8 mouse cellular contexts compared by ENCODE assay signal in the genomic region with DNA sequence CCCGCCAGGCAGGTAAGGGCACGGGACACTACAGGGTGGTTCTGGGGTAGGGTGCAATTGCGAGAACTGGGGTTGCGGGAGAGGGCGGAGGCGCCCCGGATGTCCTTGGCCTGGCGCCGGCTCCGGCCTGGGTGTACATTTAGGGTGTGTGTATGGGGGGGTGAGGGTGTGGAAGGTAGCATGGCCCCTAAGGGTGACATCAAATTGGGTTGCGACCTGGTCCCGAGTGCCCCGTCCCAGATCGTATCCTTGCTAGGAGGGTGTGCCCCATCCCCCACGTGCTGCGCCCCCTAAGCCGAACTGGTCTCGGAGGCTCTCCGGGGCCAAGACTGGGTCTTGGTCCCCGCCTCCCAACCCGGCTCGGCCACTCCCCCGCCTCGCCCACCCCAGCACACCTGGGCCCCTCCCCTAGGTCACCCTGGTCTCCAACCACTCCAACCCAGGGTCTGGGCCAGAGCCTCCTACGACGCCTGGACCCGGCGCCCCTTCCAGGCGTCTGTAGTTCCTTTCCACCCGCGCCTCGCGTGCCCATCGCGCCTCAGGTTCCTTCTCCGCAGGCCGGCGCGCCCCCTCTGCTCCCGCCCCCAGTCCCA. TPM values are rescaled to one million over a fixed set of nuclear protein-coding genes. Genes with fewer than 3 reads are reported as not detected.
DNase-seq lines count a peak whose midpoint lies in the region; ATAC-seq and TF ChIP-seq lines count a peak whose summit lies in the region.

No protein-coding gene starts in this region.

- H3K27ac ChIP-seq in forebrain, postnatal 0 days (ENCODE audit: low read depth, low read length) = peak overlapping the region; percentile 78
- H3K27ac ChIP-seq in limb, embryonic 14.5 days (replicated peaks; ENCODE audit: low read depth, low read length) = no peak overlapping the region
- no peak overlapping the region for H3K27ac ChIP-seq in stomach, embryonic 14.5 days (ENCODE audit: low read length)

- peak; percentile 19 for ATAC-seq in forebrain, postnatal 0 days
- 0 out of 2 replicates have a peak, but pooled peaks have one; percentile 2 for ATAC-seq in limb, embryonic 14.5 days (ENCODE audit: low FRiP score, low read depth)
- no peak for ATAC-seq in stomach, embryonic 14.5 days (ENCODE audit: insufficient number of reproducible peaks, insufficient read depth, low FRiP score, low read depth)

- WGBS in forebrain, postnatal 0 days = under 1% methylated on average over 35 of the region's 40 CpGs
- WGBS in limb, embryonic 14.5 days = 0% methylated on average over 26 of the region's 40 CpGs
- WGBS in stomach, embryonic 14.5 days = 1% methylated on average over 38 of the region's 40 CpGs

- TF ChIP-seq POLR2A in limb, embryonic 14.5 days (IDR thresholded peaks at IDR 0.05; ENCODE audit: borderline replicate concordance, extremely low read depth, insufficient read depth, insufficient read length) = no peak

- H3K36me3 ChIP-seq in forebrain, postnatal 0 days (ENCODE audit: insufficient read depth) = peaks cover 27% of the 10 kb centered on the region
- H3K36me3 ChIP-seq in limb, embryonic 14.5 days (ENCODE audit: control insufficient read depth, insufficient read depth, low read length) = no peaks in the 10 kb centered on the region
- no peaks in the 10 kb centered on the region; the same call in 1 of the 2 replicates for H3K36me3 ChIP-seq in stomach, embryonic 14.5 days (ENCODE audit: control insufficient read depth, insufficient read depth, low read length)

- no peaks in the 10 kb centered on the region for H3K4me1 ChIP-seq in forebrain, postnatal 0 days (ENCODE audit: insufficient read depth)
- H3K4me1 ChIP-seq in limb, embryonic 14.5 days (ENCODE audit: control insufficient read depth, insufficient read depth, low read length) = peaks cover 40% of the 10 kb centered on the region
- peaks cover 24% of the 10 kb centered on the region for H3K4me1 ChIP-seq in stomach, embryonic 14.5 days (ENCODE audit: control insufficient read depth, insufficient read depth, low read length)

- H3K9ac ChIP-seq in forebrain, postnatal 0 days = peak overlapping the region; percentile 77
- H3K9ac ChIP-seq in limb, embryonic 14.5 days (ENCODE audit: low read depth, low read length, severe bottlenecking) = peak overlapping the region; percentile 58
- H3K9ac ChIP-seq in stomach, embryonic 14.5 days (replicated peaks; ENCODE audit: low read depth, low read length) = peak overlapping the region; percentile 43

- H3K9me3 ChIP-seq in forebrain, postnatal 0 days (ENCODE audit: low read length) = no peaks in the 10 kb centered on the region
- H3K9me3 ChIP-seq in limb, embryonic 14.5 days (ENCODE audit: control insufficient read depth, low read length) = no peaks in the 10 kb centered on the region
- H3K9me3 ChIP-seq in stomach, embryonic 14.5 days (ENCODE audit: control insufficient read depth, low read depth, low read length) = no peaks in the 10 kb centered on the region

- peak overlapping the region; percentile 74 for H3K4me3 ChIP-seq in forebrain, postnatal 0 days (ENCODE audit: low read depth, low read length)
- peak overlapping the region; percentile 50 for H3K4me3 ChIP-seq in limb, embryonic 14.5 days (replicated peaks; ENCODE audit: low read length)
- peak overlapping the region; percentile 42 for H3K4me3 ChIP-seq in stomach, embryonic 14.5 days (ENCODE audit: low read depth, low read length)

- H3K27me3 ChIP-seq in forebrain, postnatal 0 days (ENCODE audit: insufficient read depth, low read length) = no peaks in the 10 kb centered on the region
- H3K27me3 ChIP-seq in limb, embryonic 14.5 days (ENCODE audit: control insufficient read depth, insufficient read depth, low read length) = peaks cover 4% of the 10 kb centered on the region
- no peaks in the 10 kb centered on the region for H3K27me3 ChIP-seq in stomach, embryonic 14.5 days (ENCODE audit: control insufficient read depth, insufficient read depth, low read length)

- H3K4me2 ChIP-seq in forebrain, postnatal 0 days (ENCODE audit: low read depth) = peak overlapping the region; percentile 94
- peak overlapping the region; percentile 98 for H3K4me2 ChIP-seq in limb, embryonic 14.5 days (replicated peaks; ENCODE audit: low read depth, low read length, severe bottlenecking)
- H3K4me2 ChIP-seq in stomach, embryonic 14.5 days (replicated peaks; ENCODE audit: low read depth, low read length) = peak overlapping the region; percentile 96

- DNase-seq in cerebellum, adult 18-20 months = peak; percentile 37 to 54
- DNase-seq in cerebellum, postnatal 4 days (ENCODE audit: low spot score in 2 of 2) = no peak
- DNase-seq in spleen, adult 18-20 months = peak; percentile 24 to 35
- no peak for DNase-seq in spleen, postnatal 4 days (ENCODE audit: low spot score in 2 of 2)
- peak; percentile 29 for DNase-seq in forebrain, postnatal 0 days
- no peak for DNase-seq in limb, embryonic 14.5 days (ENCODE audit: low spot score)
- DNase-seq in layer of hippocampus, adult 11-12 months (ENCODE audit: low spot score) = no peak

- no peak for TF ChIP-seq CTCF in forebrain, postnatal 0 days (IDR thresholded peaks at IDR 0.05; ENCODE audit: low read depth)

RNA-seq across cellular contexts. Expression of gene Shank1, which starts 0.3 kb away (rescaled TPM):
- total RNA-seq in forebrain, postnatal 0 days (2014; rRNA removed) = 31.1 and 34.2 TPM in 2 replicates
- polyA plus RNA-seq in forebrain, postnatal 0 days (2015; fragmentation: Nextera tagmentation; extraction: Ambion mirVana) = 15.4 and 29.7 TPM in 2 replicates
- 13.6 and 18.2 TPM in 2 replicates for polyA plus RNA-seq in limb, embryonic 14.5 days (2012; rRNA removed)
- 4.0 and 4.3 TPM in 2 replicates for polyA plus RNA-seq in limb, embryonic 14.5 days (2014; fragmentation: Nextera tagmentation; extraction: Ambion mirVana)
- polyA plus RNA-seq in stomach, embryonic 14.5 days (2014; fragmentation: Nextera tagmentation; extraction: Ambion mirVana) = 4.2 and 4.5 TPM in 2 replicates

RNA-seq across cellular contexts. Expression of gene Clec11a, which starts 3.7 kb away (rescaled TPM):
- 3.8 and 4.7 TPM in 2 replicates for total RNA-seq in forebrain, postnatal 0 days (2014; rRNA removed)
- polyA plus RNA-seq in forebrain, postnatal 0 days (2015; fragmentation: Nextera tagmentation; extraction: Ambion mirVana) = 3.7 and 4.3 TPM in 2 replicates
- polyA plus RNA-seq in limb, embryonic 14.5 days (2012; rRNA removed) = 21.2 and 22.8 TPM in 2 replicates
- 12.4 and 15.5 TPM in 2 replicates for polyA plus RNA-seq in limb, embryonic 14.5 days (2014; fragmentation: Nextera tagmentation; extraction: Ambion mirVana)
- 4.2 and 4.9 TPM in 2 replicates for polyA plus RNA-seq in stomach, embryonic 14.5 days (2014; fragmentation: Nextera tagmentation; extraction: Ambion mirVana)

RNA-seq across cellular contexts. Expression of gene Gm15517, which starts 49.1 kb away (rescaled TPM):
- not detected in 2 replicates for total RNA-seq in forebrain, postnatal 0 days (2014; rRNA removed)
- not detected in 2 replicates for polyA plus RNA-seq in forebrain, postnatal 0 days (2015; fragmentation: Nextera tagmentation; extraction: Ambion mirVana)
- not detected in 2 replicates for polyA plus RNA-seq in limb, embryonic 14.5 days (2012; rRNA removed)
- not detected in 2 replicates for polyA plus RNA-seq in limb, embryonic 14.5 days (2014; fragmentation: Nextera tagmentation; extraction: Ambion mirVana)
- polyA plus RNA-seq in stomach, embryonic 14.5 days (2014; fragmentation: Nextera tagmentation; extraction: Ambion mirVana) = not detected in 2 replicates

RNA-seq across cellular contexts. Expression of gene Acp4, which starts 53.2 kb away (rescaled TPM):
- total RNA-seq in forebrain, postnatal 0 days (2014; rRNA removed) = not detected in 2 replicates
- 0.12 TPM in 1 of 2 replicates, not detected in the other for polyA plus RNA-seq in forebrain, postnatal 0 days (2015; fragmentation: Nextera tagmentation; extraction: Ambion mirVana)
- polyA plus RNA-seq in limb, embryonic 14.5 days (2012; rRNA removed) = 0.09 and 0.25 TPM in 2 replicates
- 0.11 and 0.25 TPM in 2 replicates for polyA plus RNA-seq in limb, embryonic 14.5 days (2014; fragmentation: Nextera tagmentation; extraction: Ambion mirVana)
- 0.15 TPM in 1 of 2 replicates, not detected in the other for polyA plus RNA-seq in stomach, embryonic 14.5 days (2014; fragmentation: Nextera tagmentation; extraction: Ambion mirVana)

Comparison
In these comparisons a context has a peak if more than half of its experiments do, and no peak if none do; other contexts are left out.
1. DNase-seq: peak in cerebellum, adult 18-20 months (2 of 2), spleen, adult 18-20 months (2 of 2) and forebrain, postnatal 0 days (single experiment); none in cerebellum, postnatal 4 days (0 of 2), spleen, postnatal 4 days (0 of 2), limb, embryonic 14.5 days (single experiment) and layer of hippocampus, adult 11-12 months (single experiment).
2. Peak in every context shown above with its lines, with median percentiles within 50 percentile points of each other: H3K4me2 ChIP-seq, H3K4me3 ChIP-seq and H3K9ac ChIP-seq.